Mouse (Mus musculus) neural tube, embryonic 12.5 days (tissue): ENCODE data around the gene Olfr215. TPM values are rescaled to one million over a fixed set of nuclear protein-coding genes. Genes with fewer than 3 reads are reported as not detected.
"Not testable (repeated sequence)": the region's sequence is repeated elsewhere in the genome, so short reads cannot be mapped to it uniquely, and the experiment has no call there.

Source experiments
- ATAC-seq: fragments of 200-750 bp; cut with Nextera tagmentation; 2 replicates; pipeline ENCODE4 v1.8.0; 2017; ENCODE audit warnings: low read depth, mild to moderate bottlenecking, moderate TSS enrichment, moderate library complexity; ENCODE audit not compliant: low FRiP score
- H3K27ac ChIP-seq: fragments of 300-500 bp; sonication (generic); 2 replicates; pipeline ENCODE4 v1.5.1; 2016
- H3K27me3 ChIP-seq: fragments of 300-500 bp; sonication (generic); replicated peaks from 2 replicates; pipeline ENCODE4 v1.6.1; 2016; ENCODE audit warnings: mild to moderate bottlenecking
- H3K36me3 ChIP-seq: fragments of 300-500 bp; sonication (generic); 2 replicates; pipeline ENCODE4 v1.6.1; 2016; ENCODE audit warnings: mild to moderate bottlenecking
- H3K4me1 ChIP-seq: fragments of 300-500 bp; sonication (generic); 2 replicates; pipeline ENCODE4 v1.6.1; 2016
- H3K4me2 ChIP-seq: fragments of 300-500 bp; sonication (generic); replicated peaks from 2 replicates; pipeline ENCODE4 v1.6.1; 2016; ENCODE audit warnings: mild to moderate bottlenecking
- H3K4me3 ChIP-seq: fragments of 300-500 bp; sonication (generic); 2 replicates; pipeline ENCODE4 v1.5.1; 2016
- H3K9ac ChIP-seq: fragments of 300-500 bp; sonication (generic); 2 replicates; pipeline ENCODE4 v1.6.1; 2016; ENCODE audit warnings: mild to moderate bottlenecking
- H3K9me3 ChIP-seq: fragments of 300-500 bp; sonication (generic); 2 replicates; pipeline ENCODE4 v1.6.1; 2016; ENCODE audit warnings: mild to moderate bottlenecking
- WGBS: fragments of 180-500 bp; shearing (Covaris S2); methylation state at CpG from one replicate; pipeline ENCODE4 v1.1.7; 2016; 5-methylcytosine and 5-hydroxymethylcytosine counted together
- polyA plus RNA-seq: library from polyadenylated mRNA; unstranded; fragments of >200 nt; fragmentation: Nextera tagmentation; extraction: Ambion mirVana; gene quantifications from 2 replicates; pipeline ENCODE4 v1.2.1, GENCODE M21; 2016

Olfr215 gene
- polyA plus RNA-seq, 1 experiment from 2014 or later, result not detected

- no peak for ATAC-seq
- Histone ChIP-seq H3K9ac (no peak overlapping the region), H3K4me2 (no peak overlapping the region), H3K4me1 (no peaks in the 10 kb centered on the region), H3K36me3 (no peaks in the 10 kb centered on the region), H3K9me3 (no peaks in the 10 kb centered on the region), H3K27ac (no peak overlapping the region), H3K27me3 (no peaks in the 10 kb centered on the region; the same call in 1 of the 2 replicates), H3K4me3 (no peak overlapping the region)
- WGBS, result 71% methylated on average over 3 of the region's 3 CpGs
These were observed 29.0 kb downstream of the Olfr215 start for GRCm38 (mm10) chr6:116554952-116555351.

GRCm38 (mm10) chr6:116553935-116554334 is 30.1 kb downstream of the Olfr215 start, which contains the start of gene Olfr214:
Gene Olfr214 (plus strand): TSS chr6:116554235.
- H3K4me3 ChIP-seq, result no peak within 1 kb of the TSS
- H3K36me3 ChIP-seq, result no peaks in the 10 kb centered on the region
- no peaks in the 10 kb centered on the region; the same call in 1 of the 2 replicates for H3K27me3 ChIP-seq
- H3K27ac ChIP-seq, result no peak within 1 kb of the TSS
- no peak for ATAC-seq
- H3K9ac ChIP-seq, result no peak within 1 kb of the TSS
- H3K9me3 ChIP-seq, result no peaks in the 10 kb centered on the region
- no peak within 1 kb of the TSS for H3K4me2 ChIP-seq
- H3K4me1 ChIP-seq, result no peaks in the 10 kb centered on the region
- WGBS, result 87% methylated on average over 1 of the region's 1 CpGs

- not testable (repeated sequence) for H3K4me2 ChIP-seq, H3K9me3 ChIP-seq, H3K4me1 ChIP-seq, H3K27ac ChIP-seq, H3K27me3 ChIP-seq, H3K36me3 ChIP-seq, H3K9ac ChIP-seq, ATAC-seq, H3K4me3 ChIP-seq
- WGBS, result 96% methylated on average over 11 of the region's 11 CpGs
These were observed 33.2 kb downstream of the Olfr215 start, which contains the start of gene Gm5580 for GRCm38 (mm10) chr6:116550841-116551240. Gene Gm5580 (plus strand): TSS chr6:116551141.

GRCm38 (mm10) chr6:116542500-116542899 is 41.5 kb downstream of the Olfr215 start:
- Histone ChIP-seq H3K4me3 (no peak overlapping the region), H3K27me3 (no peaks in the 10 kb centered on the region), H3K9me3 (no peaks in the 10 kb centered on the region), H3K4me2 (no peak overlapping the region), H3K27ac (no peak overlapping the region), H3K36me3 (no peaks in the 10 kb centered on the region), H3K4me1 (no peaks in the 10 kb centered on the region), H3K9ac (no peak overlapping the region)
- WGBS, result 88% methylated on average over 2 of the region's 2 CpGs
- ATAC-seq, result no peak

GRCm38 (mm10) chr6:116538156-116538555 is 45.8 kb downstream of the Olfr215 start, which contains the start of gene Olfr213:
Gene Olfr213 (plus strand): TSS chr6:116538456.
- 84% methylated on average over 1 of the region's 1 CpGs for WGBS
- Histone ChIP-seq H3K27ac (no peak within 1 kb of the TSS), H3K4me2 (no peak within 1 kb of the TSS), H3K4me3 (no peak within 1 kb of the TSS), H3K9me3 (no peaks in the 10 kb centered on the region), H3K4me1 (no peaks in the 10 kb centered on the region), H3K36me3 (no peaks in the 10 kb centered on the region), H3K27me3 (no peaks in the 10 kb centered on the region), H3K9ac (no peak within 1 kb of the TSS)
- ATAC-seq, result no peak

Other genes with a start within 250 kb of the Olfr215 start
- 58.2 and 65.6 TPM in 2 replicates for gene March8, start 246.2 kb downstream of the Olfr215 start, polyA plus RNA-seq
- 0.41 and 0.71 TPM in 2 replicates for gene Alox5, start 123.0 kb downstream of the Olfr215 start, polyA plus RNA-seq
- gene Olfr211, start 95.1 kb downstream of the Olfr215 start, polyA plus RNA-seq, result not detected in 2 replicates
- gene Olfr212, start 77.7 kb downstream of the Olfr215 start, polyA plus RNA-seq, result not detected in 2 replicates
- gene Olfr213, start 45.7 kb downstream of the Olfr215 start, polyA plus RNA-seq, result not detected in 2 replicates
- 0.20 and 0.45 TPM in 2 replicates for gene Gm5580, start 33.1 kb downstream of the Olfr215 start, polyA plus RNA-seq
- not detected in 2 replicates for gene Olfr214, start 30.0 kb downstream of the Olfr215 start, polyA plus RNA-seq
- gene Zfp422, start 44.8 kb upstream of the Olfr215 start, polyA plus RNA-seq, result 236 and 240 TPM in 2 replicates
- 12.3 and 14.6 TPM in 2 replicates for gene Depp1, start 66.4 kb upstream of the Olfr215 start, polyA plus RNA-seq
- 34.1 and 38.3 TPM in 2 replicates for gene Rassf4, start 89.8 kb upstream of the Olfr215 start, polyA plus RNA-seq
- 0.09 and 0.10 TPM in 2 replicates for gene Tmem72, start 132.7 kb upstream of the Olfr215 start, polyA plus RNA-seq